Mouse (Mus musculus): ENCODE data around the gene Bhlha9. TPM values are rescaled to one million over a fixed set of nuclear protein-coding genes. Genes with fewer than 3 reads are reported as not detected.

Gene Bhlha9
- polyA plus RNA-seq, 1 experiment from 2014 or later: 0.21 TPM

Other genes with a start within 250 kb of the Bhlha9 start
- 29.5 and 40.5 TPM in 2 replicates for gene Abr, start 50.2 kb upstream of the Bhlha9 start, polyA plus RNA-seq (2016; fragmentation: Nextera tagmentation; extraction: Ambion mirVana)
- gene Trarg1, start 7.3 kb downstream of the Bhlha9 start, polyA plus RNA-seq (2016; fragmentation: Nextera tagmentation; extraction: Ambion mirVana): 0.09 and 0.20 TPM in 2 replicates
- gene Gosr1, start 91.1 kb downstream of the Bhlha9 start, polyA plus RNA-seq (2016; fragmentation: Nextera tagmentation; extraction: Ambion mirVana): 23.6 and 29.8 TPM in 2 replicates
- 8.0 and 8.4 TPM in 2 replicates for gene Cpd, start 174.5 kb downstream of the Bhlha9 start, polyA plus RNA-seq (2016; fragmentation: Nextera tagmentation; extraction: Ambion mirVana)
- 0.29 TPM in 1 of 2 replicates, not detected in the other for gene Tmigd1, start 229.7 kb downstream of the Bhlha9 start, polyA plus RNA-seq (2016; fragmentation: Nextera tagmentation; extraction: Ambion mirVana)